Mouse (Mus musculus) liver, postnatal 0 days (tissue): Measurements from ENCODE around the gene Ppp1r13b.

ENCODE experiments used
- CTCF ChIP-seq: sonication (generic); IDR thresholded peaks from 2 replicates; pipeline ENCODE4 v1.5.1; 2016; ENCODE audit warnings: antibody characterized with exemption, low read depth
- EP300 ChIP-seq: IDR thresholded peaks from 2 replicates; pipeline ENCODE4 v1.6.1; 2016; ENCODE audit warnings: antibody characterized with exemption, low read depth, mild to moderate bottlenecking

DNA sequence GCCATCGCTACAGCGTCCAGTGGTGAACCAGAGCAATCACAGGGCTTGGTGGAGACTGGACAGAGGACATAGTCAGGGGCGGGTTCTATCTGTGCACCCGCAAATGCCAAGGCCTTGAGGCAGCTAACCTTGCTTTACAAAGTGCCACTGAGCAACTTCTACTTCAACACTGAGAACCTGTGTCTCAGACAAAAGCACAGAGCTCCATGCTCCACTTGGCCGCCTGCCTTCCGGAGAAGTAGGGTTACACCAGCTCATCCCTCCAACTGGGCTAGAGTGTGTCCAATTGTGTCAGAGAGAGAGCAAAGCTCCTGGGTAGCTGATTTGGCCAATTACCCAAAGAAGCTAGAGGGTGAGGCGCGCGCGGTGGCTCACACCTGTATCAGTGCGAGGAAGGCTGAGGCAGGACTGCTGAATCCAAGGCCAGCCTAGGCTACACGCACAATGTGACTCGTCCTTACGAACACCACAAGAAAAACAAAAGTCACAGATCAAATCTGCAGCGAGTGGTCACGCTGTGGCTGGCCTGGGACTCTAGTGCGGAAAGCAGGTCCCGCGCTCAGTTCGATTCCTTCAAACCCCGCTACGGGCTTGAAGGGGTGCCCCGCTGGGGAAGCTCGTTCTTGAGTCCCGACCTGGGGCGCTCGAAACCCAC lies 94.7 kb downstream of the Ppp1r13b start:
- no peak for TF ChIP-seq CTCF
- TF ChIP-seq EP300 = no peak
